Mouse (Mus musculus) embryonic stem cell, embryonic (primary cell): Measurements from ENCODE around the gene Fgd5.

Experiments used
- CTCF ChIA-PET, 4 experiments: fragments of 300-600 bp in 2 of 4; fragments of 350-600 bp in 2 of 4; sonication (Branson Sonifier 250); formaldehyde crosslinking; loops; one replicate each; lab custom pipeline; 2022; ENCODE audit warnings: inconsistent platforms in 2 of 4; lab: Charles Lee
- POLR2A ChIA-PET, 4 experiments: fragments of 300-600 bp in 2 of 4; fragments of 350-600 bp in 2 of 4; sonication (Branson Sonifier 250); formaldehyde crosslinking; loops; one replicate each; lab custom pipeline; 2022; ENCODE audit warnings: antibody characterized with exemption in 4 of 4, inconsistent platforms in 1 of 4; lab: Charles Lee

Gene Fgd5

GRCm38 (mm10) chr6:92036372-92036771 lies 57.7 kb downstream of the Fgd5 start:
- ChIA-PET CTCF (no interaction called here), POLR2A (no interaction called here)

- ChIA-PET POLR2A (interaction anchor here in 1 of 4 experiments (0.6 kb wide), 1 partner anchor 70 kb away, joined by 4 read pairs; no protein-coding TSS in a partner anchor), CTCF (interaction anchor here in 1 of 4 experiments (0.8 kb wide), 1 partner anchor 315 kb away, joined by 3 read pairs; no protein-coding TSS in a partner anchor)
Observed at GRCm38 (mm10) chr6:92038158-92038557, 59.5 kb downstream of the Fgd5 start.

DNA sequence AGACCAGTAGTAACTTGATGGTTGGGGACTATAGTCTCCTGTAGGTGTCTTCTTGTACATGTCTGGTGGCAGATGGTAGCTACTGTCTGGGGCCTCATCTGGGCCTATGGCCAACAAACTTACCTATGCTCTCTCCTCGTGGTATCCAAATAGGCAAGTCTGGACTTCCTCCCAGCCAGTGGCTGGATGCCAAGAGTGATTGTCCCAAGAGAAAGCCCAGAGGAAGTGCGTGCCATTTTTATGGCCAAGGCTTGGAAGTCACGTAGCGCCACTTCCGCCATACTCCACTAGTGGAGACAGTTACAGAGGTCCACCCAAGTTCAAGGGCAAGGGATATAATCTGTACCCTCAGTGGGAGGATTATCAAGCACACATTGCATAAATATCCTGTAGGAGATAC lies 62.6 kb downstream of the Fgd5 start:
- CTCF ChIA-PET = interaction anchor here in 1 of 4 experiments (1.1 kb wide), 1 partner anchor 17 kb away, joined by 3 read pairs; no protein-coding TSS in a partner anchor
- POLR2A ChIA-PET = no interaction called here

- POLR2A ChIA-PET = interaction anchor here in 1 of 4 experiments (0.8 kb wide), 1 partner anchor 10 kb away, joined by 3 read pairs; no protein-coding TSS in a partner anchor
- CTCF ChIA-PET = interaction anchor here in 1 of 4 experiments (1.1 kb wide), 1 partner anchor 16 kb away, joined by 3 read pairs; no protein-coding TSS in a partner anchor
Observed at GRCm38 (mm10) chr6:92042055-92042454, 63.4 kb downstream of the Fgd5 start.

DNA sequence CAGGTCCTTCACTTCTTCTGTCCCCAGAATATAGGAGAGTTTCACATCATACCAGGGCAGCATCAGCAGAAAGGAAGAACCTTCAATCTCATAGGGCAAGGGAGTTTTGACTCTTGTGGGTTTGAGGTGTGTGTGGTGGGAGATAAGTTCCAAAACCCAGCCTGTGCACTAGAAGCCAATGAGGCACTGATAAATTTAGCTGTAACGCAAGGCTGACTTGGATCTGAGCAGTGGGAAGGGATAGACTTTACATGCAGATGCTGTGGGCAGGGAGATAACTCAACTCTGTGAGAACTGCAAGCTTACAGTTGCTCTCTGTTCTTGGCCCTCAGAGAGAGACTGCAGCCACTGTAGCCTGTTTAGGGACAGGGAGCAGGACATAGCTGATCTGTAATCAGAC lies 64.2 kb downstream of the Fgd5 start:
- POLR2A ChIA-PET = no interaction called here
- CTCF ChIA-PET = no interaction called here

DNA sequence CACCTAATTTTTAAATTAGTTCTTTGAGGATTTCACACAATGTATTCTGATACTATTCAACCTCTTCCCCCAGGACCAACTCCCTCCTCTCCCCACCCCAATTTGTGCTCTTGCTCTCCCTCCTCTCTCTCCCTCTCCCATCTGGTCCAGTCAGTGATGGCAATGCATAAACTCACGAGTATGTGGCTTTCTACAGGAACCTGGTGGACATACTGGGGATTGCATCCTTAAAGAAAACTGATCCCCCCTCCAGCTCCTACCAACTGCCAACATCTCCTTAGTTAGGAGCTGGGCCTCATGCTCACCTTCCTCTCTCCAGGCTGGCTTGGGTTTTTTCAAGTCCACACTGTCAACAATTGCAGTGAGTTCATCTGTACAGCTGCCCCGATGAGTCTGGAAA lies 79.1 kb downstream of the Fgd5 start:
- CTCF ChIA-PET = interaction anchor here (0.5 to 1.8 kb wide), 14 partner anchors 8 to 643 kb away, joined by 3 to 7 read pairs (median 3); no protein-coding TSS in a partner anchor
- POLR2A ChIA-PET = interaction anchor here in 1 of 4 experiments (0.9 kb wide), 1 partner anchor 28 kb away, joined by 3 read pairs; no protein-coding TSS in a partner anchor

- ChIA-PET CTCF (interaction anchor here (0.6 to 1.4 kb wide), 5 partner anchors 10 to 535 kb away, joined by 3 to 8 read pairs (median 3); no protein-coding TSS in a partner anchor), POLR2A (interaction anchor here in 2 of 4 experiments (0.8 to 1.1 kb wide), 5 partner anchors 57 to 160 kb away, joined by 3 read pairs; partner anchors contain the start of gene Fgd5 (in 1 of the 2))
Observed at GRCm38 (mm10) chr6:92061725-92062124, 83.0 kb downstream of the Fgd5 start.

DNA sequence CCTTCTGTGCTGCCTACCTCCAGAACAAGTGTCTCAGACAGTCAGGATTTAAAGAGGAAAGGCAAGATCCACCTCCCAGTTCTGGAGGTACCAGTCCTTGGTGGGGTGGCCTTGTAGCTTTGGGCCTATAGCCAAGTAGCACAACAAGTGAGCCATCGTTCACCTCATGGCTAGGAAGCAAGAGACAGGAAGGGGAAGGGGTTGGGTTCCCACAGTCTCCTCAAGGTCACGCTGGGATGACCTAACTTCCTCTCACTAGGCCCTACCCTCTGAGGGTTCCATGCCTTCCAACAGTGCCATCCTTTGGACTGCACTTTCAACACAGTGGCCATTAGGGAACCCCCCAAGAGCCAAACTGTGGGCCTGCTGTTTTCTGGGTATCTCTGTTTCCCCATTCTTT lies 84.8 kb downstream of the Fgd5 start:
- ChIA-PET POLR2A (no interaction called here), CTCF (interaction anchor here in 2 of 4 experiments (1.2 to 1.6 kb wide), 2 partner anchors 162 to 165 kb away, joined by 3 read pairs; no protein-coding TSS in a partner anchor)

- ChIA-PET POLR2A (no interaction called here), CTCF (interaction anchor here in 1 of 4 experiments (3.7 kb wide), 1 partner anchor 163 kb away, joined by 35 read pairs; no protein-coding TSS in a partner anchor)
Observed at GRCm38 (mm10) chr6:92064101-92064500, 85.4 kb downstream of the Fgd5 start.

GRCm38 (mm10) chr6:92065721-92066496 lies 87.2 kb downstream of the Fgd5 start:
- CTCF ChIA-PET = interaction anchor here (0.6 to 4.7 kb wide), 32 partner anchors 7 to 1031 kb away, joined by 3 to 108 read pairs (median 5); partner anchors contain the start of gene 4930590J08Rik (in 2 of the 4)

GRCm38 (mm10) chr6:92067146-92067790 lies 88.6 kb downstream of the Fgd5 start:
- POLR2A ChIA-PET = interaction anchor here in 2 of 4 experiments (0.7 to 1.2 kb wide), 6 partner anchors 18 to 167 kb away, joined by 3 to 4 read pairs (median 3); partner anchors contain the start of gene Nr2c2 (in 1 of the 2)
- CTCF ChIA-PET = interaction anchor here (0.5 to 4.7 kb wide), 57 partner anchors 9 to 782 kb away, joined by 3 to 108 read pairs (median 4); partner anchors contain the start of gene 4930590J08Rik (in 1 of the 4)

More at GRCm38 (mm10) chr6:92065721-92066496, 87.2 kb downstream of the Fgd5 start:
- POLR2A ChIA-PET = no interaction called here

DNA sequence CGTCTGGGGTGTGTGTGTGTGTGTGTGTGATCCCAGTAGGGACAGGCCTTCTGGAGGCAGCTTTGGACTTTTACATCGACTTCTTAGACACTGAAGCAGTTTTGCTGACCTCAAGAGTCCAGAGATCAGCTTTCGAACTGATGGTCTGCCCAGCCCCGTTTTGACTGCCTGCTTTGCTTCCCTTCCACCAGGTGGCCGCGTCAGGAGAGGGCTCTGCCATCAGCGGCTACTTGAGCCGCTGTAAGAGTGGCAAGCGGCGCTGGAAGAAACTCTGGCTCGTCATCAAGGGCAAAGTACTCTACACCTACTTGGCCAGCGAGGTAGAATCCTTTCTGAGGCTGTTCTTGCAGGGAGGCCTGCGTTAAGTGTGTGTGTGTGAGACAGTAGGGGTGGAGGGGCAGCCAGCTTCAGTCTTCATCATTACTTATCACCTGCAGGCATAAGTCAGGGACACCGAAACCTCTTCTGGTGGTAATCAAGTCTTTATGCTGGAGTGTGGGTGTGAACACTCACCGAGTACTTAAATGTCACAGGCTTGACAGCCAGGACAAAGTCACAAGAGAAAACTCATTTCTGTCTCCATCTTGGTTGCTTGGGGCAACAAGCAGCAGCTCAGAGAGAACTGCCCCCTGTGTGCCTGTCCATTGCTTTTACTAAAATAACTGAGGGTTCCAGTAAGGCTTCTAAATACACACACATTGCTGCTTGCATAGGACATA lies 92.6 kb downstream of the Fgd5 start:
- POLR2A ChIA-PET = interaction anchor here in 1 of 4 experiments (1.4 kb wide), 1 partner anchor 58 kb away, joined by 3 read pairs; no protein-coding TSS in a partner anchor

GRCm38 (mm10) chr6:92080730-92081129 lies 102.1 kb downstream of the Fgd5 start:
- CTCF ChIA-PET = interaction anchor here in 1 of 4 experiments (1.7 kb wide), 1 partner anchor 14 kb away, joined by 5 read pairs; no protein-coding TSS in a partner anchor
- POLR2A ChIA-PET = interaction anchor here in 1 of 4 experiments (1.8 to 2.3 kb wide), 2 partner anchors 10 kb away, joined by 7 to 9 read pairs; partner anchors contain the start of gene Nr2c2

More for the DNA sequence above, 92.6 kb downstream of the Fgd5 start:
- CTCF ChIA-PET = interaction anchor here (0.5 to 2.8 kb wide), 8 partner anchors 14 to 294 kb away, joined by 3 to 11 read pairs (median 6); no protein-coding TSS in a partner anchor

GRCm38 (mm10) chr6:92082756-92083155 lies 104.1 kb downstream of the Fgd5 start:
- CTCF ChIA-PET = interaction anchor here in 2 of 4 experiments (0.6 to 2.7 kb wide), 2 partner anchors 16 to 26 kb away, joined by 4 to 10 read pairs; no protein-coding TSS in a partner anchor

DNA sequence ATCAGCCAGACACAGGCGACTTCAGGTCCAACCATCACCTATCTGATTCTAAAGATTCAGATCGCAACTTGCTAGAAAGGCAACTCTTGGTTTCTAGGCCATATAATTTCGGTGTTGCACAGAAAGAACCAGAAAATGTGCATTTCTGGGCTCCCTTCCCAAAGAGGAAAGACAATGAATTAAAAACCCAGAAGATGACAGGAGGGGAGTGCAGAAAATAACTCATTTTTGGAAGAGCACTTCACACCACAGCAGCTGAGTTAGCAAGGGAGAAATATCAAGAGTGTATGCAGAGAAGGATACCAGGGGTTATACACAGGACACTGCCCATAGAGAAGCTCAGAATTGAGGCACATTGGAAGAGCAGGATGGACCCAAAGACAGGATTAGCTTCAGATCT lies 106.3 kb downstream of the Fgd5 start:
- POLR2A ChIA-PET = interaction anchor here in 2 of 4 experiments (0.6 to 1.6 kb wide), 2 partner anchors 8 to 133 kb away, joined by 3 read pairs; no protein-coding TSS in a partner anchor

More at GRCm38 (mm10) chr6:92082756-92083155, 104.1 kb downstream of the Fgd5 start:
- POLR2A ChIA-PET = interaction anchor here in 3 of 4 experiments (0.8 to 2.3 kb wide), 4 partner anchors 8 to 569 kb away, joined by 3 to 7 read pairs (median 4); partner anchors contain the start of gene Nr2c2 (in 1 of the 3)

GRCm38 (mm10) chr6:92089141-92089540 lies 110.5 kb downstream of the Fgd5 start:
- CTCF ChIA-PET = interaction anchor here in 2 of 4 experiments (1.0 to 1.6 kb wide), 2 partner anchors 22 to 180 kb away, joined by 3 read pairs; no protein-coding TSS in a partner anchor
- POLR2A ChIA-PET = interaction anchor here in 3 of 4 experiments (0.7 to 2.7 kb wide), 4 partner anchors 9 to 196 kb away, joined by 3 to 13 read pairs (median 3); no protein-coding TSS in a partner anchor

More for the DNA sequence above, 106.3 kb downstream of the Fgd5 start:
- CTCF ChIA-PET = no interaction called here

DNA sequence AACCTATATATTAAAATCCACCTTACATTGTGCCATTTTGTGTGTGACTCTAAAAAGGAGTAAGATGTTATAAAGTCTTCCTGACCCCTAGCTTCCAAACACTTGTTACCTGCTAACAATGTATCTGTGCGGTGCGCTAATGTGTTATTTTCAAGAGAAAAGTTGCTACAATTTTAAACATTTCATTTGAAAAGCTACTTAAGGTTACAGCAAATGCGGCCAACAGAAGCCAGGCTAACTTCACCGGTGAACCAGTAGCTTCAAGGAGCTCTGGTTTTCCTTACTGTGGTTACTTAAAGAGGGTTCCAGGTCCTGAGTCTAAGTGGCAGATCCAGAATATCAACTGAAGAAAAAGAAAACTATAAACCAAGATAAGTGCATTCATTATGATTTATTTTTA lies 111.3 kb downstream of the Fgd5 start:
- ChIA-PET POLR2A (interaction anchor here (0.5 to 2.7 kb wide), 17 partner anchors 8 to 618 kb away, joined by 3 to 13 read pairs (median 4); partner anchors contain the start of gene Ccdc174 (in 1 of the 4)), CTCF (interaction anchor here in 2 of 4 experiments (0.6 to 1.6 kb wide), 5 partner anchors 23 to 238 kb away, joined by 3 to 5 read pairs (median 4); no protein-coding TSS in a partner anchor)
